8 mouse cellular contexts compared by ENCODE assay signal in genomic region chr4:132842281-132842906, GRCm38 (mm10). TPM values are rescaled to one million over a fixed set of nuclear protein-coding genes. Genes with fewer than 3 reads are reported as not detected.
A peak's percentile ranks its signal among the peaks of the same experiment; 100 is the strongest.
DNase-seq lines count a peak whose midpoint lies in the region; ATAC-seq and TF ChIP-seq lines count a peak whose summit lies in the region.

No protein-coding gene starts in this region.

- 0% methylated on average over 30 of the region's 30 CpGs for WGBS in bone marrow, adult 2 months
- under 1% methylated on average over 30 of the region's 30 CpGs for whole genome bisulfite sequencing in embryonic facial prominence, embryonic 15.5 days
- under 1% methylated on average over 30 of the region's 30 CpGs for WGBS in midbrain, embryonic 11.5 days

- intact Hi-C loops in heart, postnatal 36 days (cut with DNase I): loop anchor here (2.0 kb wide), 1 partner anchor 80 kb away; the partner anchor contains the start of gene Fam76a
- intact Hi-C loops in left cerebral cortex, postnatal 25 days (cut with DNase I): loop anchor here (2.0 to 5.0 kb wide), 2 partner anchors 75 to 80 kb away; partner anchors contain the start of genes Fam76a and Rpa2

- H3K27me3 ChIP-seq in embryonic facial prominence, embryonic 15.5 days: no peaks in the 10 kb centered on the region
- H3K27me3 ChIP-seq in midbrain, embryonic 11.5 days (ENCODE audit: control insufficient read depth, insufficient read depth, low read length): no peaks in the 10 kb centered on the region

- TF ChIP-seq POLR2A in bone marrow, adult 2 months (IDR thresholded peaks at IDR 0.05; ENCODE audit: borderline replicate concordance, control insufficient read depth, low read depth, low read length): no peak

- H3K27ac ChIP-seq in bone marrow, adult 2 months (ENCODE audit: control insufficient read depth, insufficient read depth, low read depth, low read length, poor library complexity): no peak overlapping the region
- H3K27ac ChIP-seq in embryonic facial prominence, embryonic 15.5 days (replicated peaks): peak overlapping the region; percentile 82
- H3K27ac ChIP-seq in midbrain, embryonic 11.5 days (ENCODE audit: low read depth, low read length): peak overlapping the region; percentile 55

- peak; percentile 3 for DNase-seq in kidney, adult 11 months
- DNase-seq in kidney, postnatal 14 days: no peak
- DNase-seq in heart, postnatal 36 days: peak; percentile 8 to 16
- DNase-seq in left cerebral cortex, postnatal 25 days (ENCODE audit: low spot score in 2 of 2): peak; percentile 29 to 30
- DNase-seq in midbrain, embryonic 11.5 days (ENCODE audit: low spot score, missing footprints): peak; percentile 95
- peak; percentile 54 to 59 for DNase-seq in spleen, postnatal 10 days (ENCODE audit: low spot score in 2 of 2)

- no peak for ATAC-seq in embryonic facial prominence, embryonic 15.5 days (ENCODE audit: insufficient number of reproducible peaks, low FRiP score, low TSS enrichment, low read depth)
- peak; percentile 48; the same call in 1 of the 2 replicates for ATAC-seq in midbrain, embryonic 11.5 days (ENCODE audit: low FRiP score)

- no peaks in the 10 kb centered on the region for H3K9me3 ChIP-seq in embryonic facial prominence, embryonic 15.5 days (replicated peaks)
- no peaks in the 10 kb centered on the region for H3K9me3 ChIP-seq in midbrain, embryonic 11.5 days (ENCODE audit: control insufficient read depth, low read length)

- TF ChIP-seq CTCF in bone marrow, adult 2 months (IDR thresholded peaks at IDR 0.05; ENCODE audit: control insufficient read depth, insufficient read depth, low read length): no peak

- H3K4me2 ChIP-seq in embryonic facial prominence, embryonic 15.5 days (replicated peaks): peak overlapping the region; percentile 73
- H3K4me2 ChIP-seq in midbrain, embryonic 11.5 days: peak overlapping the region; percentile 72

- peak overlapping the region; percentile 91 for H3K4me3 ChIP-seq in bone marrow, adult 2 months (replicated peaks; ENCODE audit: control insufficient read depth, low read depth, low read length)
- peak overlapping the region; percentile 79 for H3K4me3 ChIP-seq in embryonic facial prominence, embryonic 15.5 days (replicated peaks)
- peak overlapping the region; percentile 92 for H3K4me3 ChIP-seq in midbrain, embryonic 11.5 days (ENCODE audit: low read depth, low read length)

- peak overlapping the region; percentile 90 for H3K9ac ChIP-seq in embryonic facial prominence, embryonic 15.5 days
- H3K9ac ChIP-seq in midbrain, embryonic 11.5 days (ENCODE audit: low read length): peak overlapping the region; percentile 96

- no peaks in the 10 kb centered on the region for H3K4me1 ChIP-seq in bone marrow, adult 2 months (ENCODE audit: control insufficient read depth, insufficient read depth, low read length)
- H3K4me1 ChIP-seq in embryonic facial prominence, embryonic 15.5 days: peaks cover 12% of the 10 kb centered on the region
- peaks cover 7% of the 10 kb centered on the region; the same call in 1 of the 2 replicates for H3K4me1 ChIP-seq in midbrain, embryonic 11.5 days (ENCODE audit: control insufficient read depth, insufficient read depth, low read length)

- H3K36me3 ChIP-seq in embryonic facial prominence, embryonic 15.5 days: peaks cover 29% of the 10 kb centered on the region
- H3K36me3 ChIP-seq in midbrain, embryonic 11.5 days (ENCODE audit: control insufficient read depth, insufficient read depth, low read length): peaks cover 13% of the 10 kb centered on the region

RNA-seq across cellular contexts. Expression of gene Ppp1r8, which starts 0.6 kb away (rescaled TPM):
- 43.5 and 50.2 TPM in 2 replicates for polyA plus RNA-seq in bone marrow, adult 2 months (2011; ENCODE audit: insufficient read depth, insufficient read length, low replicate concordance, missing spikeins)
- 51.3 and 55.2 TPM in 2 replicates for polyA plus RNA-seq in embryonic facial prominence, embryonic 15.5 days (2015; fragmentation: Nextera tagmentation; extraction: Ambion mirVana)
- 10 to 100 TPM; 16.6 to 18.8 TPM for total RNA-seq in heart, postnatal 36 days (2021)
- total RNA-seq in left cerebral cortex, postnatal 25 days (2021): 10 to 100 TPM; 43.9 to 45.2 TPM
- 118 and 119 TPM in 2 replicates for polyA plus RNA-seq in midbrain, embryonic 11.5 days (2014; fragmentation: Nextera tagmentation; extraction: Ambion mirVana)

RNA-seq across cellular contexts. Expression of gene Stx12, which starts 41.9 kb away (rescaled TPM):
- polyA plus RNA-seq in bone marrow, adult 2 months (2011; ENCODE audit: insufficient read depth, insufficient read length, low replicate concordance, missing spikeins): 14.9 and 16.7 TPM in 2 replicates
- 59.4 and 61.4 TPM in 2 replicates for polyA plus RNA-seq in embryonic facial prominence, embryonic 15.5 days (2015; fragmentation: Nextera tagmentation; extraction: Ambion mirVana)
- total RNA-seq in heart, postnatal 36 days (2021): 10 to 100 TPM; 36.4 to 36.7 TPM
- total RNA-seq in left cerebral cortex, postnatal 25 days (2021): 10 to 100 TPM; 98.7 to 100.0 TPM
- 96.4 and 99.8 TPM in 2 replicates for polyA plus RNA-seq in midbrain, embryonic 11.5 days (2014; fragmentation: Nextera tagmentation; extraction: Ambion mirVana)

RNA-seq across cellular contexts. Expression of gene Themis2, which starts 46.2 kb away (rescaled TPM):
- 10.5 and 22.4 TPM in 2 replicates for polyA plus RNA-seq in bone marrow, adult 2 months (2011; ENCODE audit: insufficient read depth, insufficient read length, low replicate concordance, missing spikeins)
- 1.4 and 2.2 TPM in 2 replicates for polyA plus RNA-seq in embryonic facial prominence, embryonic 15.5 days (2015; fragmentation: Nextera tagmentation; extraction: Ambion mirVana)
- 1 to 10 TPM; 2.2 to 2.9 TPM for total RNA-seq in heart, postnatal 36 days (2021)
- total RNA-seq in left cerebral cortex, postnatal 25 days (2021): 1 to 10 TPM in 1 of 2 experiments, under 1 TPM in 1; 0.80 to 1.1 TPM
- polyA plus RNA-seq in midbrain, embryonic 11.5 days (2014; fragmentation: Nextera tagmentation; extraction: Ambion mirVana): 1.1 TPM in 2 replicates
